In the genomic region with DNA sequence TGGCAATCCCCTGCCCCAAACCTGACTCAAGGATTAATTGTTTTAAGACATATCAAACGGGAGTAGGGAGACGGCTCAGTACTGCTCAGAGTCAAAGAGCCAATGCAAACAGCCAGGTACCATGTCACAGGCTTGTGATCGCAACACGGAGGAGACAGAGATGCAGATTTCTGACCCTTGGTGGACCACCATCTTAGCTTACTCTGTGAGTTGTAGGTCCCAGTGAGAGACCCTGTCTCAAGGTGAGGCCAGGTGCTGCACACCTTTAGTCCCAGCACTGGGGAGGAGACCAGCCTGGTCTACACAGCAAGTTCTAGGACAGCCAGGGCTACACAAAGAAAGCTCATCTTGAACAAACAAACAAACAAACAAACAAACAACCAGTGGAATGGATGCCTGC, we compare ENCODE assay signal across 20 mouse cellular contexts. TPM values are rescaled to one million over a fixed set of nuclear protein-coding genes. Genes with fewer than 3 reads are reported as not detected.
A peak's percentile ranks its signal among the peaks of the same experiment; 100 is the strongest.
DNase-seq lines count a peak whose midpoint lies in the region; ATAC-seq and TF ChIP-seq lines count a peak whose summit lies in the region.
"Had no signal": no experiment of that assay in that cellular context is flagged by ENCODE, and none has a peak within 500 bp of the region (broad histone marks: within the 10 kb centered on the region; RNA-seq: fewer than 3 reads in every experiment).

No protein-coding gene starts in this region.

- peak overlapping the region; percentile 77 for H3K27ac ChIP-seq in heart, embryonic 10.5 days
- H3K27ac ChIP-seq in liver, adult 2 months (replicated peaks; ENCODE audit: insufficient read depth, low read depth, low read length), result peak overlapping the region; percentile 70
- no peak overlapping the region for H3K27ac ChIP-seq in liver, embryonic 12.5 days
- peak overlapping the region; percentile 27; the same call in 1 of the 2 replicates for H3K27ac ChIP-seq in embryonic fibroblast, embryonic 13.5 days (ENCODE audit: insufficient read depth, low read length)
- peak overlapping the region; percentile 60; the same call in 1 of the 2 replicates for H3K27ac ChIP-seq in small intestine, adult 2 months (ENCODE audit: insufficient read depth, low read depth, low read length)
- no peak overlapping the region for H3K27ac ChIP-seq in layer of hippocampus, adult 2 months
- H3K27ac ChIP-seq: forebrain, embryonic 15.5 days; hindbrain, embryonic 14.5 days; midbrain, embryonic 10.5 days had no signal

- ATAC-seq in liver, embryonic 12.5 days, result no peak
- ATAC-seq: forebrain, embryonic 15.5 days had no signal

- no peak for TF ChIP-seq CTCF in liver, adult 2 months (IDR thresholded peaks at IDR 0.05; ENCODE audit: low read depth, low read length)
- no peak for TF ChIP-seq CTCF in embryonic fibroblast, embryonic 13.5 days (IDR thresholded peaks at IDR 0.05; ENCODE audit: borderline replicate concordance, insufficient read depth, low read length)
- no peak for TF ChIP-seq CTCF in small intestine, adult 2 months (IDR thresholded peaks at IDR 0.05; ENCODE audit: extremely low read depth, insufficient read length, insufficient replicate concordance, low read depth, low read length)
- no peak for TF ChIP-seq CTCF in layer of hippocampus, adult 2 months (conservative IDR thresholded peaks at IDR 0.05)

- H3K4me1 ChIP-seq in heart, embryonic 10.5 days, result peaks cover 67% of the 10 kb centered on the region
- no peaks in the 10 kb centered on the region for H3K4me1 ChIP-seq in liver, adult 2 months (ENCODE audit: control insufficient read depth, insufficient read depth, low read length)
- H3K4me1 ChIP-seq in liver, embryonic 12.5 days, result no peaks in the 10 kb centered on the region
- no peaks in the 10 kb centered on the region for H3K4me1 ChIP-seq in embryonic fibroblast, embryonic 13.5 days (ENCODE audit: control insufficient read depth, insufficient read depth, low read length)
- H3K4me1 ChIP-seq in small intestine, adult 2 months (ENCODE audit: control insufficient read depth, insufficient read depth, insufficient read length, low read length), result no peaks in the 10 kb centered on the region

- peaks cover 5% of the 10 kb centered on the region; the same call in 1 of the 2 replicates for H3K27me3 ChIP-seq in heart, embryonic 10.5 days (ENCODE audit: insufficient read depth, poor library complexity, severe bottlenecking)
- 0 out of 2 replicates have a peak, but pooled peaks cover 2% of the 10 kb centered on the region for H3K27me3 ChIP-seq in liver, adult 2 months (ENCODE audit: control insufficient read depth, insufficient read depth, low read length)
- peaks cover 38% of the 10 kb centered on the region for H3K27me3 ChIP-seq in liver, embryonic 12.5 days (replicated peaks)
- H3K27me3 ChIP-seq in small intestine, adult 2 months (ENCODE audit: control insufficient read depth, insufficient read depth, low read length), result no peaks in the 10 kb centered on the region; the same call in none of the 2 replicates
- H3K27me3 ChIP-seq: forebrain, embryonic 15.5 days had no signal

- no peak overlapping the region for H3K9ac ChIP-seq in liver, adult 2 months (ENCODE audit: low read depth, low read length)
- H3K9ac ChIP-seq in liver, embryonic 12.5 days, result no peak overlapping the region
- H3K9ac ChIP-seq: forebrain, embryonic 15.5 days; hindbrain, embryonic 14.5 days had no signal

- no peak for TF ChIP-seq POLR2A in liver, adult 2 months (IDR thresholded peaks at IDR 0.05; ENCODE audit: extremely low read depth, insufficient read depth, low read length)
- no peak for TF ChIP-seq POLR2A in embryonic fibroblast, embryonic 13.5 days (IDR thresholded peaks at IDR 0.05; ENCODE audit: low read depth, low read length)
- no peak for TF ChIP-seq POLR2A in small intestine, adult 2 months (IDR thresholded peaks at IDR 0.05; ENCODE audit: low read depth, low read length)

- H3K36me3 ChIP-seq in heart, embryonic 10.5 days, result no peaks in the 10 kb centered on the region
- H3K36me3 ChIP-seq in liver, adult 2 months (ENCODE audit: control insufficient read depth, insufficient read depth, low read length), result no peaks in the 10 kb centered on the region
- no peaks in the 10 kb centered on the region for H3K36me3 ChIP-seq in liver, embryonic 12.5 days
- no peaks in the 10 kb centered on the region for H3K36me3 ChIP-seq in small intestine, adult 2 months (ENCODE audit: control insufficient read depth, insufficient read depth, low read length)
- H3K36me3 ChIP-seq: forebrain, embryonic 15.5 days; midbrain, embryonic 10.5 days had no signal

- H3K79me2 ChIP-seq in liver, adult 2 months (ENCODE audit: control insufficient read depth, insufficient read depth, low read length), result no peaks in the 10 kb centered on the region

- H3K9me3 ChIP-seq in heart, embryonic 10.5 days, result no peaks in the 10 kb centered on the region
- no peaks in the 10 kb centered on the region for H3K9me3 ChIP-seq in liver, embryonic 12.5 days (replicated peaks)
- H3K9me3 ChIP-seq: forebrain, embryonic 15.5 days; midbrain, embryonic 10.5 days had no signal

- H3K4me2 ChIP-seq in liver, embryonic 12.5 days, result no peak overlapping the region
- H3K4me2 ChIP-seq: forebrain, embryonic 15.5 days; hindbrain, embryonic 14.5 days had no signal

- DNase-seq in heart, embryonic 10.5 days (ENCODE audit: low spot score), result no peak
- DNase-seq in heart, postnatal 10 days, result no peak
- no peak for DNase-seq in liver, adult 2 months (ENCODE audit: extremely low read depth, low read depth, low spot score)
- DNase-seq in layer of hippocampus, adult 2 months (ENCODE audit: low spot score in 2 of 2), result no peak
- no peak for DNase-seq in left cerebral cortex, postnatal 36 days (ENCODE audit: low spot score in 2 of 2)
- DNase-seq: B cell, adult 2 months had no signal

- no peak overlapping the region for H3K4me3 ChIP-seq in heart, embryonic 10.5 days
- no peak overlapping the region for H3K4me3 ChIP-seq in liver, adult 2 months (ENCODE audit: insufficient read depth, low read depth, low read length)
- no peak overlapping the region for H3K4me3 ChIP-seq in liver, embryonic 12.5 days
- no peak overlapping the region for H3K4me3 ChIP-seq in embryonic fibroblast, embryonic 13.5 days (ENCODE audit: insufficient read depth, low read length)
- no peak overlapping the region for H3K4me3 ChIP-seq in small intestine, adult 2 months (ENCODE audit: low read depth, low read length)
- no peak overlapping the region for H3K4me3 ChIP-seq in layer of hippocampus, adult 2 months
- H3K4me3 ChIP-seq: forebrain, embryonic 15.5 days; midbrain, embryonic 10.5 days had no signal

- intact Hi-C loops in heart, postnatal 10 days (cut with DNase I), result no loop called here
- intact Hi-C loops in left cerebral cortex, postnatal 36 days (cut with DNase I), result no loop called here

- 83% methylated on average over 4 of the region's 4 CpGs for WGBS in heart, embryonic 10.5 days
- WGBS in liver, adult 2 months, result 93% methylated on average over 4 of the region's 4 CpGs
- 77% methylated on average over 4 of the region's 4 CpGs for WGBS in liver, embryonic 12.5 days (ENCODE audit: insufficient replicate concordance)
- 80% methylated on average over 4 of the region's 4 CpGs for WGBS in small intestine, adult 2 months

RNA-seq across cellular contexts. Expression of gene Rem1, which starts 10.6 kb away (rescaled TPM):
- 4.9 and 5.1 TPM in 2 replicates for polyA plus RNA-seq in heart, embryonic 10.5 days (2016; fragmentation: Nextera tagmentation; extraction: Ambion mirVana)
- total RNA-seq in heart, postnatal 10 days (2021), result 10 to 100 TPM; 12.9 to 15.3 TPM
- total RNA-seq in liver, adult 2 months (2014; rRNA removed), result 0.34 and 0.65 TPM in 2 replicates
- polyA plus RNA-seq in liver, adult 2 months (2012; rRNA removed), result 0.32 and 0.35 TPM in 2 replicates
- 1.3 and 1.4 TPM in 2 replicates for polyA plus RNA-seq in liver, embryonic 12.5 days (2016; fragmentation: Nextera tagmentation; extraction: Ambion mirVana)
- polyA plus RNA-seq in embryonic fibroblast, embryonic 13.5 days (2011; ENCODE audit: insufficient read length, low read depth, missing spikeins), result 3.9 and 4.3 TPM in 2 replicates
- polyA plus RNA-seq in small intestine, adult 2 months (2012; rRNA removed), result 3.5 and 4.7 TPM in 2 replicates
- 1 to 10 TPM in 1 of 2 experiments, under 1 TPM in 1; 0.42 to 2.0 TPM for total RNA-seq in layer of hippocampus, adult 2 months (2021)
- total RNA-seq in left cerebral cortex, postnatal 36 days (2021), result 1 to 10 TPM in 1 of 2 experiments, under 1 TPM in 1; 0.86 to 1.4 TPM
- total RNA-seq: MEL had no signal

RNA-seq across cellular contexts. Expression of gene Defb25, which starts 14.5 kb away (rescaled TPM):
- polyA plus RNA-seq in heart, embryonic 10.5 days (2016; fragmentation: Nextera tagmentation; extraction: Ambion mirVana), result 0.67 TPM in 1 of 2 replicates, not detected in the other
- not detected for total RNA-seq in heart, postnatal 10 days (2021)
- 2.1 TPM in 1 of 2 replicates, not detected in the other for total RNA-seq in liver, adult 2 months (2014; rRNA removed)
- polyA plus RNA-seq in liver, adult 2 months (2012; rRNA removed), result not detected in 2 replicates
- 0.56 TPM in 1 of 2 replicates, not detected in the other for polyA plus RNA-seq in liver, embryonic 12.5 days (2016; fragmentation: Nextera tagmentation; extraction: Ambion mirVana)
- polyA plus RNA-seq in embryonic fibroblast, embryonic 13.5 days (2011; ENCODE audit: insufficient read length, low read depth, missing spikeins), result 1.9 and 2.0 TPM in 2 replicates
- not detected in 2 replicates for polyA plus RNA-seq in small intestine, adult 2 months (2012; rRNA removed)
- total RNA-seq in layer of hippocampus, adult 2 months (2021), result not detected
- total RNA-seq in left cerebral cortex, postnatal 36 days (2021), result not detected
- total RNA-seq: common myeloid progenitor, adult 5-6 weeks; left cerebral cortex, adult 8-10 months; MEL had no signal
- polyA plus RNA-seq: forebrain, embryonic 15.5 days; hindbrain, embryonic 14.5 days; liver, embryonic 16.5 days; midbrain, embryonic 10.5 days; testis, adult 2 months had no signal

RNA-seq across cellular contexts. Expression of gene H13, which starts 31.9 kb away (rescaled TPM):
- 84.1 and 103 TPM in 2 replicates for polyA plus RNA-seq in heart, embryonic 10.5 days (2016; fragmentation: Nextera tagmentation; extraction: Ambion mirVana)
- total RNA-seq in heart, postnatal 10 days (2021), result 10 to 100 TPM; 47.6 to 51.4 TPM
- total RNA-seq in liver, adult 2 months (2014; rRNA removed), result 65.5 and 86.1 TPM in 2 replicates
- polyA plus RNA-seq in liver, adult 2 months (2012; rRNA removed), result 117 and 148 TPM in 2 replicates
- 57.5 and 59.1 TPM in 2 replicates for polyA plus RNA-seq in liver, embryonic 12.5 days (2016; fragmentation: Nextera tagmentation; extraction: Ambion mirVana)
- 141 and 214 TPM in 2 replicates for polyA plus RNA-seq in embryonic fibroblast, embryonic 13.5 days (2011; ENCODE audit: insufficient read length, low read depth, missing spikeins)
- polyA plus RNA-seq in small intestine, adult 2 months (2012; rRNA removed), result 152 and 199 TPM in 2 replicates
- 10 to 100 TPM; 71.5 to 73.3 TPM for total RNA-seq in layer of hippocampus, adult 2 months (2021)
- 10 to 100 TPM; 72.2 to 75.4 TPM for total RNA-seq in left cerebral cortex, postnatal 36 days (2021)

RNA-seq across cellular contexts. Expression of gene Defb36, which starts 33.3 kb away (rescaled TPM):
- not detected in 2 replicates for polyA plus RNA-seq in heart, embryonic 10.5 days (2016; fragmentation: Nextera tagmentation; extraction: Ambion mirVana)
- total RNA-seq in heart, postnatal 10 days (2021), result not detected
- total RNA-seq in liver, adult 2 months (2014; rRNA removed), result not detected in 2 replicates
- polyA plus RNA-seq in liver, adult 2 months (2012; rRNA removed), result not detected in 2 replicates
- not detected in 2 replicates for polyA plus RNA-seq in liver, embryonic 12.5 days (2016; fragmentation: Nextera tagmentation; extraction: Ambion mirVana)
- not detected in 2 replicates for polyA plus RNA-seq in embryonic fibroblast, embryonic 13.5 days (2011; ENCODE audit: insufficient read length, low read depth, missing spikeins)
- polyA plus RNA-seq in small intestine, adult 2 months (2012; rRNA removed), result not detected in 2 replicates
- total RNA-seq in layer of hippocampus, adult 2 months (2021), result not detected
- not detected for total RNA-seq in left cerebral cortex, postnatal 36 days (2021)
- total RNA-seq: common myeloid progenitor, adult 5-6 weeks; gastrocnemius, postnatal 14 days; left cerebral cortex, adult 8-10 months; MEL had no signal
- polyA plus RNA-seq: forebrain, embryonic 15.5 days; hindbrain, embryonic 14.5 days; large intestine, adult 2 months; liver, embryonic 16.5 days; midbrain, embryonic 10.5 days had no signal

RNA-seq across cellular contexts. Expression of gene Defb45, which starts 38.2 kb away (rescaled TPM):
- not detected in 2 replicates for polyA plus RNA-seq in heart, embryonic 10.5 days (2016; fragmentation: Nextera tagmentation; extraction: Ambion mirVana)
- total RNA-seq in heart, postnatal 10 days (2021), result not detected
- not detected in 2 replicates for total RNA-seq in liver, adult 2 months (2014; rRNA removed)
- not detected in 2 replicates for polyA plus RNA-seq in liver, adult 2 months (2012; rRNA removed)
- not detected in 2 replicates for polyA plus RNA-seq in liver, embryonic 12.5 days (2016; fragmentation: Nextera tagmentation; extraction: Ambion mirVana)
- polyA plus RNA-seq in embryonic fibroblast, embryonic 13.5 days (2011; ENCODE audit: insufficient read length, low read depth, missing spikeins), result not detected in 2 replicates
- polyA plus RNA-seq in small intestine, adult 2 months (2012; rRNA removed), result not detected in 2 replicates
- not detected for total RNA-seq in layer of hippocampus, adult 2 months (2021)
- total RNA-seq in left cerebral cortex, postnatal 36 days (2021), result not detected
- total RNA-seq: adrenal gland, postnatal 36 days; common myeloid progenitor, adult 5-6 weeks; gastrocnemius, postnatal 14 days; left cerebral cortex, adult 8-10 months; MEL had no signal
- polyA plus RNA-seq: forebrain, embryonic 15.5 days; hindbrain, embryonic 14.5 days; large intestine, adult 2 months; liver, embryonic 16.5 days; midbrain, embryonic 10.5 days had no signal

Comparison
In these comparisons a context has a peak if more than half of its experiments do, and no peak if none do; other contexts are left out.
1. H3K27ac ChIP-seq: peak in heart, embryonic 10.5 days (single experiment), liver, adult 2 months (single experiment), embryonic fibroblast, embryonic 13.5 days (single experiment) and small intestine, adult 2 months (single experiment); none in liver, embryonic 12.5 days (single experiment) and layer of hippocampus, adult 2 months (single experiment).